Mouse (Mus musculus) heart, embryonic 15.5 days (tissue): ENCODE data around the gene Rnf39. TPM values are rescaled to one million over a fixed set of nuclear protein-coding genes. Genes with fewer than 3 reads are reported as not detected.

Source experiments
- ATAC-seq: fragments of 200-750 bp; cut with Nextera tagmentation; replicated peaks from 2 replicates; pipeline ENCODE4 v1.8.0; 2017; ENCODE audit warnings: low read depth, moderate TSS enrichment; ENCODE audit not compliant: insufficient number of reproducible peaks, insufficient read depth, low FRiP score
- H3K27ac ChIP-seq: fragments of 300-500 bp; sonication (generic); 2 replicates; pipeline ENCODE4 v1.5.1; 2015; ENCODE audit warnings: mild to moderate bottlenecking, inconsistent platforms
- H3K27me3 ChIP-seq: fragments of 300-500 bp; sonication (generic); 2 replicates; pipeline ENCODE4 v1.6.1; 2015; ENCODE audit warnings: inconsistent platforms
- H3K36me3 ChIP-seq: fragments of 300-500 bp; sonication (generic); 2 replicates; pipeline ENCODE4 v1.6.1; 2015; ENCODE audit warnings: mild to moderate bottlenecking, inconsistent platforms
- H3K4me1 ChIP-seq: fragments of 300-500 bp; sonication (generic); replicated peaks from 2 replicates; pipeline ENCODE4 v1.6.1; 2015; ENCODE audit warnings: inconsistent platforms
- H3K4me2 ChIP-seq: fragments of 300-500 bp; sonication (generic); 2 replicates; pipeline ENCODE4 v1.6.1; 2015; ENCODE audit warnings: inconsistent platforms, mild to moderate bottlenecking, moderate library complexity
- H3K4me3 ChIP-seq: fragments of 300-500 bp; sonication (generic); 2 replicates; pipeline ENCODE4 v1.5.1; 2015; ENCODE audit warnings: mild to moderate bottlenecking, inconsistent platforms
- H3K9ac ChIP-seq: fragments of 300-500 bp; sonication (generic); 2 replicates; pipeline ENCODE4 v1.6.1; 2015; ENCODE audit warnings: mild to moderate bottlenecking, inconsistent platforms
- H3K9me3 ChIP-seq: fragments of 300-500 bp; sonication (generic); replicated peaks from 2 replicates; pipeline ENCODE4 v1.6.1; 2016; ENCODE audit warnings: inconsistent platforms
- WGBS: fragments of 180-500 bp; shearing (Covaris S2); methylation state at CpG from one replicate; pipeline ENCODE4 v1.1.7; 2015; ENCODE audit warnings: mixed read lengths; 5-methylcytosine and 5-hydroxymethylcytosine counted together
- polyA plus RNA-seq: library from polyadenylated mRNA; unstranded; fragments of >200 nt; fragmentation: Nextera tagmentation; extraction: Ambion mirVana; gene quantifications from 2 replicates; pipeline ENCODE4 v1.2.1, GENCODE M21; 2015

The Rnf39 gene
- polyA plus RNA-seq, 1 experiment from 2014 or later, result 0.33 TPM

- H3K4me3 ChIP-seq, result no peak overlapping the region
- WGBS, result 14% methylated on average over 2 of the region's 2 CpGs
- H3K27ac ChIP-seq, result no peak overlapping the region
- H3K9ac ChIP-seq, result no peak overlapping the region
- H3K9me3 ChIP-seq, result no peaks in the 10 kb centered on the region
- no peak for ATAC-seq
- H3K36me3 ChIP-seq, result no peaks in the 10 kb centered on the region
- no peaks in the 10 kb centered on the region for H3K4me1 ChIP-seq
- no peak overlapping the region for H3K4me2 ChIP-seq
- 0 out of 2 replicates have a peak, but pooled peaks cover 13% of the 10 kb centered on the region for H3K27me3 ChIP-seq
Observed at GRCm38 (mm10) chr17:36914108-36914507, 28.6 kb upstream of the Rnf39 start.

- ATAC-seq, result no peak
- 0 out of 2 replicates have a peak, but pooled peaks cover 7% of the 10 kb centered on the region for H3K27me3 ChIP-seq
- no peak overlapping the region for H3K4me2 ChIP-seq
- no peaks in the 10 kb centered on the region for H3K4me1 ChIP-seq
- no peaks in the 10 kb centered on the region for H3K9me3 ChIP-seq
- H3K9ac ChIP-seq, result no peak overlapping the region
- no peak overlapping the region for H3K27ac ChIP-seq
- H3K36me3 ChIP-seq, result no peaks in the 10 kb centered on the region
- 11% methylated on average over 9 of the region's 9 CpGs for WGBS
- no peak overlapping the region for H3K4me3 ChIP-seq
Observed at GRCm38 (mm10) chr17:36915076-36915475, 27.6 kb upstream of the Rnf39 start.

GRCm38 (mm10) chr17:36920239-36920638, 22.5 kb upstream of the Rnf39 start:
- WGBS, result 41% methylated on average over 15 of the region's 15 CpGs
- no peak for ATAC-seq
- H3K4me1 ChIP-seq, result no peaks in the 10 kb centered on the region
- no peak overlapping the region for H3K27ac ChIP-seq
- no peak overlapping the region for H3K9ac ChIP-seq
- no peak overlapping the region for H3K4me3 ChIP-seq
- H3K36me3 ChIP-seq, result no peaks in the 10 kb centered on the region
- H3K4me2 ChIP-seq, result no peak overlapping the region
- H3K9me3 ChIP-seq, result no peaks in the 10 kb centered on the region
- H3K27me3 ChIP-seq, result peaks cover 6% of the 10 kb centered on the region; the same call in 1 of the 2 replicates

GRCm38 (mm10) chr17:36922715-36923114, 20.0 kb upstream of the Rnf39 start:
- no peak overlapping the region for H3K9ac ChIP-seq
- H3K4me2 ChIP-seq, result no peak overlapping the region
- no peaks in the 10 kb centered on the region for H3K36me3 ChIP-seq
- H3K27me3 ChIP-seq, result peaks cover 3% of the 10 kb centered on the region; the same call in 1 of the 2 replicates
- H3K4me1 ChIP-seq, result no peaks in the 10 kb centered on the region
- no peak overlapping the region for H3K4me3 ChIP-seq
- H3K9me3 ChIP-seq, result no peaks in the 10 kb centered on the region
- ATAC-seq, result no peak
- no peak overlapping the region for H3K27ac ChIP-seq
- WGBS, result 80% methylated on average over 4 of the region's 4 CpGs

- Histone ChIP-seq H3K27me3 (peaks cover 3% of the 10 kb centered on the region; the same call in 1 of the 2 replicates), H3K27ac (no peak overlapping the region), H3K4me3 (no peak overlapping the region), H3K36me3 (no peaks in the 10 kb centered on the region), H3K9me3 (no peaks in the 10 kb centered on the region), H3K4me2 (no peak overlapping the region), H3K4me1 (no peaks in the 10 kb centered on the region), H3K9ac (no peak overlapping the region)
- 52% methylated on average over 4 of the region's 4 CpGs for WGBS
- ATAC-seq, result no peak
Observed at GRCm38 (mm10) chr17:36923491-36923890, 19.2 kb upstream of the Rnf39 start.

- Histone ChIP-seq H3K9ac (no peak overlapping the region), H3K27ac (no peak overlapping the region), H3K27me3 (0 out of 2 replicates have a peak, but pooled peaks cover 3% of the 10 kb centered on the region), H3K4me2 (no peak overlapping the region), H3K9me3 (no peaks in the 10 kb centered on the region), H3K4me3 (no peak overlapping the region), H3K36me3 (no peaks in the 10 kb centered on the region), H3K4me1 (peaks cover 4% of the 10 kb centered on the region)
- no peak for ATAC-seq
- WGBS, result 32% methylated on average over 10 of the region's 10 CpGs
Observed at GRCm38 (mm10) chr17:36927496-36928120, 15.1 kb upstream of the Rnf39 start.

- ATAC-seq, result no peak
- Histone ChIP-seq H3K9me3 (no peaks in the 10 kb centered on the region), H3K27ac (no peak overlapping the region), H3K9ac (no peak overlapping the region), H3K4me1 (peaks cover 4% of the 10 kb centered on the region), H3K4me3 (no peak overlapping the region), H3K4me2 (no peak overlapping the region), H3K36me3 (no peaks in the 10 kb centered on the region), H3K27me3 (no peaks in the 10 kb centered on the region; the same call in 1 of the 2 replicates)
- 72% methylated on average over 12 of the region's 12 CpGs for WGBS
Observed at GRCm38 (mm10) chr17:36929236-36929932, 13.3 kb upstream of the Rnf39 start.

GRCm38 (mm10) chr17:36930233-36930632, 12.5 kb upstream of the Rnf39 start:
- no peak overlapping the region for H3K27ac ChIP-seq
- peaks cover 4% of the 10 kb centered on the region for H3K4me1 ChIP-seq
- WGBS, result 50% methylated on average over 6 of the region's 6 CpGs
- ATAC-seq, result no peak
- no peaks in the 10 kb centered on the region for H3K9me3 ChIP-seq
- no peaks in the 10 kb centered on the region for H3K36me3 ChIP-seq
- H3K9ac ChIP-seq, result no peak overlapping the region
- no peak overlapping the region for H3K4me2 ChIP-seq
- no peak overlapping the region for H3K4me3 ChIP-seq
- no peaks in the 10 kb centered on the region; the same call in 1 of the 2 replicates for H3K27me3 ChIP-seq

GRCm38 (mm10) chr17:36931130-36931529, 11.6 kb upstream of the Rnf39 start:
- no peak overlapping the region for H3K9ac ChIP-seq
- no peak overlapping the region for H3K27ac ChIP-seq
- no peak overlapping the region for H3K4me2 ChIP-seq
- H3K4me3 ChIP-seq, result no peak overlapping the region
- 66% methylated on average over 4 of the region's 4 CpGs for WGBS
- peaks cover 3% of the 10 kb centered on the region; the same call in 1 of the 2 replicates for H3K27me3 ChIP-seq
- no peaks in the 10 kb centered on the region for H3K36me3 ChIP-seq
- H3K9me3 ChIP-seq, result no peaks in the 10 kb centered on the region
- peaks cover 4% of the 10 kb centered on the region for H3K4me1 ChIP-seq
- ATAC-seq, result no peak

GRCm38 (mm10) chr17:36931806-36932205, 10.9 kb upstream of the Rnf39 start:
- WGBS, result 23% methylated on average over 2 of the region's 2 CpGs

GRCm38 (mm10) chr17:36938056-36938455, 4.7 kb upstream of the Rnf39 start:
- 62% methylated on average over 2 of the region's 2 CpGs for WGBS
- Histone ChIP-seq H3K9me3 (no peaks in the 10 kb centered on the region), H3K4me3 (no peak overlapping the region), H3K4me2 (no peak overlapping the region), H3K27me3 (peaks cover 43% of the 10 kb centered on the region), H3K36me3 (no peaks in the 10 kb centered on the region), H3K4me1 (peaks cover 9% of the 10 kb centered on the region), H3K27ac (no peak overlapping the region), H3K9ac (no peak overlapping the region)
- ATAC-seq, result no peak

More at GRCm38 (mm10) chr17:36931806-36932205, 10.9 kb upstream of the Rnf39 start:
- Histone ChIP-seq H3K4me2 (no peak overlapping the region), H3K36me3 (no peaks in the 10 kb centered on the region), H3K9ac (no peak overlapping the region), H3K4me3 (no peak overlapping the region), H3K27ac (no peak overlapping the region), H3K27me3 (peaks cover 7% of the 10 kb centered on the region), H3K9me3 (no peaks in the 10 kb centered on the region), H3K4me1 (peaks cover 4% of the 10 kb centered on the region)
- no peak for ATAC-seq
